ENCODE assay signal across 10 mouse cellular contexts in the genomic region with DNA sequence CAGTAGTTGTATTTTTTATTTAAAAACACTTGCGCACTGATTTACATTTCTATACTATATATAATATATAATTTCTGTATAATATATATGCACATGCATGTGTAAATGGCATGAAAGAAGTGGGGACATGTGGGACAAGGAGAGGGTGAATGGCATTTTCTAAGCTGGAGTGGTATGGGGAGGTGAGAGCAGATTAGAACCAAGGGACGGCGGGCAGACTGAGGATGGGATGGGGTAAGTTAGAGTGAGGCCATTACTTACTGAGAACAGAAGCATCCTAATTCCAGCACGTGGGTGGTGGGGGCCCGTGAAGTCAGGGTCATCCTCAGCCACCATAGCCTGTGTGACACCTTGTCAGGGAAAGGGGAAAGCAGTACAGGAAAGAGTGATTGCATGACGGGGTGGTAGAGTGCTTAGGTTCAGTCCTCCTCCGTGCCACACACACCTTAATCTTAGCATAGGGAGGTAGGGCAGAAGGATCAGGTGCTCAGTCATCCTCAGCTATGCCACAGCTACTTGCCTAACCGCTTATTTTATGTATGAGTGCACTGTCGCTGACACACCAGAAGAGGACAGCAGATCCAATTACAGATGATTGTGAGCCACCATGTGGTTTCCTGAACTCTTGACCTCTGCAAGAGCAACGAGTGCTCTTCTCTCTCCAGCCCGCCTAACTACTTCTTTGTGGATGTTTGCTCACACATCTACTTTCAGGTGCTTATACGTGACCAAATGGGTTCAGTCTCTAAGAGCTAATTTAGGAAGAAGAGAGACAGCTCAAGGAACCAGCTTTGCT. TPM values are rescaled to one million over a fixed set of nuclear protein-coding genes. Genes with fewer than 3 reads are reported as not detected.
A peak's percentile ranks its signal among the peaks of the same experiment; 100 is the strongest.
DNase-seq lines count a peak whose midpoint lies in the region; ATAC-seq lines count a peak whose summit lies in the region.
"Had no signal": no experiment of that assay in that cellular context is flagged by ENCODE, and none has a peak within 500 bp of the region (broad histone marks: within the 10 kb centered on the region; RNA-seq: fewer than 3 reads in every experiment).

No protein-coding gene starts in this region.

- peaks cover 24% of the 10 kb centered on the region for H3K36me3 ChIP-seq in kidney, embryonic 16.5 days (ENCODE audit: insufficient read depth, low read length)
- H3K36me3 ChIP-seq in hindbrain, embryonic 16.5 days (ENCODE audit: control insufficient read depth, insufficient read depth, low read length): peaks cover 12% of the 10 kb centered on the region

- H3K27me3 ChIP-seq in kidney, embryonic 16.5 days (ENCODE audit: insufficient read depth, low read length): no peaks in the 10 kb centered on the region
- H3K27me3 ChIP-seq in hindbrain, embryonic 16.5 days (replicated peaks; ENCODE audit: control insufficient read depth, insufficient read depth, low read length): no peaks in the 10 kb centered on the region
- H3K27me3 ChIP-seq: lung, embryonic 15.5 days had no signal

- DNase-seq in kidney, postnatal 10 days: no peak
- DNase-seq in Muller cell, postnatal 12 days (ENCODE audit: inconsistent ontology term): peak; percentile 20
- peak; percentile 26 for DNase-seq in neural tube, embryonic 10.5 days (ENCODE audit: extremely low spot score, low spot score)
- DNase-seq in cerebellum, postnatal 10 days: no peak
- no peak for DNase-seq in left cerebral cortex, adult 8-10 months (ENCODE audit: low spot score in 2 of 2)
- DNase-seq: spleen, adult 18-20 months had no signal

- H3K4me1 ChIP-seq in kidney, embryonic 16.5 days (ENCODE audit: insufficient read depth, low read length): no peaks in the 10 kb centered on the region
- H3K4me1 ChIP-seq in hindbrain, embryonic 16.5 days (ENCODE audit: control insufficient read depth, insufficient read depth, low read depth, low read length): no peaks in the 10 kb centered on the region
- H3K4me1 ChIP-seq: lung, embryonic 15.5 days had no signal

- H3K9ac ChIP-seq in kidney, embryonic 16.5 days (replicated peaks; ENCODE audit: low read length): no peak overlapping the region
- H3K9ac ChIP-seq in hindbrain, embryonic 16.5 days (ENCODE audit: low read depth, low read length): no peak overlapping the region
- H3K9ac ChIP-seq: lung, embryonic 15.5 days had no signal

- 55% methylated on average over 12 of the region's 12 CpGs for WGBS in kidney, embryonic 16.5 days
- 64% methylated on average over 12 of the region's 12 CpGs for WGBS in hindbrain, embryonic 16.5 days

- no peak overlapping the region for H3K27ac ChIP-seq in kidney, embryonic 16.5 days (ENCODE audit: low read length)
- H3K27ac ChIP-seq in hindbrain, embryonic 16.5 days (ENCODE audit: low read depth, low read length): no peak overlapping the region
- H3K27ac ChIP-seq: lung, embryonic 15.5 days had no signal

- peak; percentile 51; the same call in 1 of the 2 replicates for ATAC-seq in kidney, embryonic 16.5 days (ENCODE audit: low FRiP score, low TSS enrichment)
- peak; percentile 57 for ATAC-seq in hindbrain, embryonic 16.5 days
- ATAC-seq in erythroid progenitor cell, adult 5-6 weeks (replicated peaks; ENCODE audit: low FRiP score, poor library complexity, severe bottlenecking): no peak

- no peak overlapping the region for H3K4me3 ChIP-seq in kidney, embryonic 16.5 days (ENCODE audit: low read length)
- no peak overlapping the region for H3K4me3 ChIP-seq in hindbrain, embryonic 16.5 days (ENCODE audit: low read length)
- H3K4me3 ChIP-seq: lung, embryonic 15.5 days had no signal

- H3K9me3 ChIP-seq in kidney, embryonic 16.5 days (ENCODE audit: low read length): no peaks in the 10 kb centered on the region
- no peaks in the 10 kb centered on the region for H3K9me3 ChIP-seq in hindbrain, embryonic 16.5 days (ENCODE audit: control insufficient read depth, low read length)
- H3K9me3 ChIP-seq: lung, embryonic 15.5 days had no signal

- no peak overlapping the region for H3K4me2 ChIP-seq in kidney, embryonic 16.5 days (replicated peaks; ENCODE audit: low read depth, low read length)
- H3K4me2 ChIP-seq in hindbrain, embryonic 16.5 days (ENCODE audit: low read length): no peak overlapping the region
- H3K4me2 ChIP-seq: lung, embryonic 15.5 days had no signal

RNA-seq across cellular contexts. Expression of a gene that starts 9.3 kb away (rescaled TPM):
- 0.86 and 1.1 TPM in 2 replicates for polyA plus RNA-seq in kidney, embryonic 16.5 days (2015; fragmentation: Nextera tagmentation; extraction: Ambion mirVana)
- not detected in 2 replicates for polyA plus RNA-seq in hindbrain, embryonic 16.5 days (2015; fragmentation: Nextera tagmentation; extraction: Ambion mirVana)
- total RNA-seq in erythroid progenitor cell, adult 5-6 weeks (2015; ENCODE audit: low replicate concordance): not detected in 2 replicates
- not detected in 2 replicates for total RNA-seq in erythroid progenitor cell, adult 5-6 weeks (2017; ENCODE audit: low replicate concordance)
- total RNA-seq in left cerebral cortex, adult 8-10 months (2022): 1 to 10 TPM in 1 of 4 experiments, not detected in 3; 1.3 TPM
- polyA plus RNA-seq: lung, embryonic 15.5 days had no signal

RNA-seq across cellular contexts. Expression of a gene that starts 28.6 kb away (rescaled TPM):
- polyA plus RNA-seq in kidney, embryonic 16.5 days (2015; fragmentation: Nextera tagmentation; extraction: Ambion mirVana): 7.0 and 9.0 TPM in 2 replicates
- polyA plus RNA-seq in hindbrain, embryonic 16.5 days (2015; fragmentation: Nextera tagmentation; extraction: Ambion mirVana): 188 and 207 TPM in 2 replicates
- total RNA-seq in erythroid progenitor cell, adult 5-6 weeks (2015; ENCODE audit: low replicate concordance): not detected in 2 replicates
- not detected in 2 replicates for total RNA-seq in erythroid progenitor cell, adult 5-6 weeks (2017; ENCODE audit: low replicate concordance)
- 1 to 10 TPM; 5.4 to 7.2 (median 6.0) TPM for total RNA-seq in left cerebral cortex, adult 8-10 months (2022)

RNA-seq across cellular contexts. Expression of a gene that starts 29.3 kb away (rescaled TPM):
- polyA plus RNA-seq in kidney, embryonic 16.5 days (2015; fragmentation: Nextera tagmentation; extraction: Ambion mirVana): 19.0 and 20.9 TPM in 2 replicates
- polyA plus RNA-seq in hindbrain, embryonic 16.5 days (2015; fragmentation: Nextera tagmentation; extraction: Ambion mirVana): 3.8 and 5.0 TPM in 2 replicates
- total RNA-seq in erythroid progenitor cell, adult 5-6 weeks (2015; ENCODE audit: low replicate concordance): not detected in 2 replicates
- 0.26 TPM in 1 of 2 replicates, not detected in the other for total RNA-seq in erythroid progenitor cell, adult 5-6 weeks (2017; ENCODE audit: low replicate concordance)
- 1 to 10 TPM; 4.9 to 7.3 (median 5.8) TPM for total RNA-seq in left cerebral cortex, adult 8-10 months (2022)

RNA-seq across cellular contexts. Expression of a gene that starts 35.4 kb away (rescaled TPM):
- 114 and 116 TPM in 2 replicates for polyA plus RNA-seq in kidney, embryonic 16.5 days (2015; fragmentation: Nextera tagmentation; extraction: Ambion mirVana)
- 112 and 115 TPM in 2 replicates for polyA plus RNA-seq in hindbrain, embryonic 16.5 days (2015; fragmentation: Nextera tagmentation; extraction: Ambion mirVana)
- total RNA-seq in erythroid progenitor cell, adult 5-6 weeks (2015; ENCODE audit: low replicate concordance): 38.6 and 46.5 TPM in 2 replicates
- 16.0 and 21.9 TPM in 2 replicates for total RNA-seq in erythroid progenitor cell, adult 5-6 weeks (2017; ENCODE audit: low replicate concordance)
- 100 to 1,000 TPM; 281 to 334 (median 318) TPM for total RNA-seq in left cerebral cortex, adult 8-10 months (2022)

RNA-seq across cellular contexts. Expression of a gene that starts 35.7 kb away (rescaled TPM):
- polyA plus RNA-seq in kidney, embryonic 16.5 days (2015; fragmentation: Nextera tagmentation; extraction: Ambion mirVana): 9.9 and 10.0 TPM in 2 replicates
- 5.4 and 5.8 TPM in 2 replicates for polyA plus RNA-seq in hindbrain, embryonic 16.5 days (2015; fragmentation: Nextera tagmentation; extraction: Ambion mirVana)
- total RNA-seq in erythroid progenitor cell, adult 5-6 weeks (2015; ENCODE audit: low replicate concordance): 0.42 and 6.5 TPM in 2 replicates
- 0.83 and 6.9 TPM in 2 replicates for total RNA-seq in erythroid progenitor cell, adult 5-6 weeks (2017; ENCODE audit: low replicate concordance)
- 10 to 100 TPM; 10.9 to 16.4 (median 12.1) TPM for total RNA-seq in left cerebral cortex, adult 8-10 months (2022)

Comparison
In these comparisons a context has a peak if more than half of its experiments do, and no peak if none do; other contexts are left out.
1. DNase-seq: peak in Muller cell, postnatal 12 days (single experiment) and neural tube, embryonic 10.5 days (single experiment); none in kidney, postnatal 10 days (single experiment), cerebellum, postnatal 10 days (0 of 2) and left cerebral cortex, adult 8-10 months (0 of 2).
2. RNA of a gene that starts 28.6 kb away (total RNA-seq): 5.4 to 7.2 TPM in left cerebral cortex, adult 8-10 months; not detected in erythroid progenitor cell, adult 5-6 weeks; every median in the first group is over 4 times any median in the second.
3. RNA of a gene that starts 29.3 kb away (total RNA-seq): 4.9 to 7.3 TPM in left cerebral cortex, adult 8-10 months; 0.26 TPM in erythroid progenitor cell, adult 5-6 weeks; every median in the first group is over 4 times any median in the second.